In the genomic region with DNA sequence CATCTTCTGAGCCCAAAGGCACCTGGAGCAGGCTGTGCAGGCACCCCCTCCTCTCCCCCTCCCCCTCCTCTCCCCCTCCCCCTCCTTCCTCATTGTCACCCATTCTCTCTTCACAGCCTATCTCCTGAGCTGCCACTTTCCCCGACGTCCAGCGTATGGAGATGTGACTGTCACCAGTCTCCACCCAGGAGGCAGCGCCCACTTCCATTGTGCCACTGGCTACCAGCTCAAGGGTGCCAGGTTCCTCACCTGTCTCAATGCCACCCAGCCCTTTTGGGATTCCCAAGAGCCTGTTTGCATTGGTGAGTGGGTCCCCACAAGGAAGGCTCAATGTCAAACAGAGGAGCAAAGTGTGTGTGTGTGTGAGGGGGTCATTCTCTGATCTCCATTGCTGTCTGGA, we compare ENCODE assay signal across 24 mouse cellular contexts. TPM values are rescaled to one million over a fixed set of nuclear protein-coding genes. Genes with fewer than 3 reads are reported as not detected.
"Had no signal": no experiment of that assay in that cellular context is flagged by ENCODE, and none has a peak within 500 bp of the region (broad histone marks: within the 10 kb centered on the region; RNA-seq: fewer than 3 reads in every experiment).

No protein-coding gene starts in this region.

- DNase-seq: cerebellum, adult 8-10 months; cerebellum, adult 9-10 months; cerebellum, postnatal 25 days; cerebellum, postnatal 36 days; embryo, embryonic 11 days; forebrain, postnatal 0 days; gastrocnemius, adult 2 months; gastrocnemius, postnatal 10 days; gastrocnemius, postnatal 14 days; gastrocnemius, postnatal 25 days; gastrocnemius, postnatal 36 days; heart, adult 2 months had no signal

- H3K27ac ChIP-seq: embryonic facial prominence, embryonic 10.5 days; embryonic facial prominence, embryonic 12.5 days; embryonic facial prominence, embryonic 13.5 days; embryonic facial prominence, embryonic 15.5 days; forebrain, embryonic 10.5 days; forebrain, embryonic 12.5 days; forebrain, embryonic 13.5 days; forebrain, embryonic 15.5 days; gastrocnemius, adult 2 months; heart, adult 2 months; heart, embryonic 10.5 days had no signal

- H3K4me3 ChIP-seq: embryonic facial prominence, embryonic 10.5 days; embryonic facial prominence, embryonic 12.5 days; embryonic facial prominence, embryonic 13.5 days; embryonic facial prominence, embryonic 15.5 days; erythroblast, embryonic 14.5 days; forebrain, embryonic 10.5 days; forebrain, embryonic 12.5 days; forebrain, embryonic 13.5 days; forebrain, embryonic 15.5 days; gastrocnemius, adult 2 months; heart, adult 2 months; heart, embryonic 10.5 days had no signal

RNA-seq across cellular contexts. Expression of gene Sez6, which starts 38.2 kb away (rescaled TPM):
- total RNA-seq: common myeloid progenitor, adult 5-6 weeks; granulocyte monocyte progenitor cell, adult 5-6 weeks had no signal
- polyA plus RNA-seq: erythroblast, embryonic 14.5 days had no signal
